Mouse (Mus musculus) adrenal gland, adult (tissue): ENCODE results near the gene Eif4enif1.
"Not testable (repeated sequence)": the region's sequence is repeated elsewhere in the genome, so short reads cannot be mapped to it uniquely, and the experiment has no call there.

Experiments used
- DNase-seq, 2 experiments: peaks; one replicate each; pipeline ENCODE4 v3.0.0; 2022 to 2023; ENCODE audit warnings: low spot score in 1 of 2; ENCODE audit not compliant: inconsistent age in 2 of 2

The Eif4enif1 gene

DNA sequence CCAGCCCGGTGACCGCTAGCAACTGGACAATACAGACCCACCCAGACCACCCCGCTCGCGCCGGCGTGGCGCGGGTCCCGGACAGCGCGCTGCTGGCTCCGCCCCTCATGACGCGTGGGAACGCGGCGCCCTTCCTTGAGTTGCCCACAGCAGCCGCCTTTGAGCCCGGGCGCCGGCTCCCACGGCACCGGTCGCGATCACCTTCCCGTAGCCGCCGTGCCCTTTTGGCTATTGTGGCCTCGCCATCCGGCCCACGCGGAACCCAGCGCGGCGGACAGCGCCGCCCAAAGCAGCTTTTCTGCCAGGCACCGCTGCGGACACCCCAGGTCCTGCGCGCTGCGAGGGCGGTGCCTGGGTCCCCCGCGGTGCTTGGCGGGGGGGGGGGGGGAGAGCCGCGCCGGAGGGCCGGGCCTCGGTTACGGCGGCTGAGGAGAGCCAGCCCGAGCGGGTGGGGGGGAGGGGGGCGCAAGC is at the start of gene Eif4enif1:
Eif4enif1 (plus strand) TSS at position 162 of the 471 bp plus-strand sequence.
- peak; percentile 94 to 99 for DNase-seq

DNA sequence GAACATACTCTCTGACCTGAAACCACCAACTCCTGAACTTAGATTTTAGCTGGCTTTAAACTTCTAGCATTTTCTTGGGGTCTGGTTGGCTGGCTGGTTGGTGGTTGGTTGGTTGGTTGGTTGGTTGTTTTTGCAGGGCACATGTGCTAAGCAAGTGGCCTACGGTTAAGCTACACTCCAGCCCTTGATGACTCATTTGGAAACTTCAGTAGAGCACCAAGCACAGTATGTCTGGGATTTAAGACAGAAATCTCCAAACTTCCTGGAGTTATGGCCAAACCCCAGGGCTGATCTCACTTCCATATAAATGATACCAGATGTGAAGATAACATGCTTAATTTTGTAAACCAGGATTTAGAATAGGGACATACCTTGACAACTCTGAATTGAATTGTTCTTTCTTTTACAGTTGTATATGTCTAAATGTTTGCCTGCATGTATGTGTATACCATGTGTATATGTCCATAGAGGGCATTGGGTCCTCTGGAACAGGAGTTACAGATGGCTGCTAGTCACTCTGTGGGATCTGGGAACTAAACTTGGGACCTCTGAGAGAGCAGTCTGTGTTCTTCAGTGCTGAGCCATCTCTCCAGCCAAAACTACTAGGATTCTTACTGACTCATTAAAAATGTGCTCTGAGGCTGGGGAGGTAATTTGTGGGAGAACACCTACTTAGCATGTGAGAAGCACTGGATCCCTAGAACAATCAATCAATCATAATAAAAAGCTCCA is 48.4 kb upstream of the Eif4enif1 start:
- DNase-seq, result peak; percentile 67 to 92

DNA sequence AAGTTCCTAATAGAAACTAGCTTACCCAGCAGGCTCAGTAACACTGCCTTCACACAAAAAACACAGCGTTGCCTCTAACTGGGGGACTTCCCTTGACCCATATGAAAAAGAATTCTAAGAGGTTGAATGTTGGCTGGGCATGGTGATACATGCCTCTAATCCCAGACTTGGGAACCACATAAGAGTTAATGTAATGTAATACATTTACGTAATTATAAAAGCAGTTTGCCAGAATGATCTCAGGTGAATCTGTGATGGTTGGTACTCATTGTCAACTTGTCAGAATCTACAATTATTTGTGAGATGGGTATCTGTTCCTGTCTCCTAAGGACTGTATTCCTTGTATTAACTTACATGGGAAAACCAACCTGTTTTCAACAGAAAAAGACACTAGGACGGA is 45.2 kb upstream of the Eif4enif1 start:
- peak in 1 of 2 experiments; percentile 31 for DNase-seq

DNA sequence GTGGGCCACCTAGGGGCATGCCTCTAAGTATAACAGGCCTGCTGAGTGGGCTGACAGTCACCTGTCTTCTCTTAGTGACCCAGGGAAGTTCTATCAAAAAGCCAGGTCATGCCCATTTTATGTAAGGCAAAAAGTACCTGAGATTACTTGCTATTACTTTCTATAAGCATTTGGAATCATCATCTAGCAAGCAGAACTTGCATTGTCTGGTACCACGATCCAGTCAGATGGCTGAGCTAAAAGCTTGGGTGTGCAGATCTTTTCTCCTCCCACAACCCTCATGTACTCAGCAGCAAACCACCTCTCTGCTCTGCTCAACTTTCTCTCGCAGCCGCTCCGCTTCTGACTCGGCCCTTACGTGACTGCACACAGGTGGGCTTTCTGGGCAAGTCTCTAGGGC is 44.2 kb upstream of the Eif4enif1 start:
- peak in 1 of 2 experiments; percentile 54 for DNase-seq

DNA sequence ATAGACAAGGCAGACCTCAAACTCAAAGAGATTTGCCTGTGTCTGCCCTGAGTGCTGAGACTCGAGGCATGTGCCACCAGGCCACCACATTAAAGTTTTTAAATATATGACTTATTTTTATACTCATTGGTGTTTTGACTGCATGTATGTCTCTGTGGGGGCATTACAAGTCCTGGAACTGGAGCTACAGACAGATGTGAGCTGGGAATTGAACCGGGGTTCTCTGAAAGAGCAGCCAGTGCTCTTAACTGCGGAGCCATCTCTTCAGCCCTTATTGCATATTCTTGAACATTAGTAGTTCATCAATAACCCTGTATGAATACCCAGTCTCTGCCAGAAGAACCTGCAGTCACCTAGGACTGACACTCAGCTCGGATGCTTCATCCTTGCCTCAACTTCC is 43.4 kb upstream of the Eif4enif1 start:
- not testable (repeated sequence) for DNase-seq

DNA sequence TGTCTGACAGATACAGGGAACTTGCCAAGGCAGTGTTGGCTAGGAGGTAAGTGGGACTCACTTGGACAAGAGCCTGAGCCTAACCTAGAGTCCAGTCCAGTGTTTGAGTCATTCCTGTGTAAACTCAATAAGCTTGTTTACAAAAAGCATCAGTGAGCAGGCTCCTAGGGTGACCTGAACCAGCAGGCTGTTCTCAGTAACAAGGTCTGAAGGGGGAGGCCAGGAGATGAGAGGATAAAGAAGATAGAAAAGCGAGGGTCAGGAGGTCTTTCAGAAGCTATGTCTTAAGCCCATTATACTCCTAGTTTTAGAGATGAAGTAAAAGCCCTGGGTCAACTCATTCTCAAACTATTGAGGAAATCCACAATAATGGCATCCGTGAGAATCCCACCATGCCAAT is 40.8 kb upstream of the Eif4enif1 start:
- DNase-seq, result peak; percentile 39 to 87

DNA sequence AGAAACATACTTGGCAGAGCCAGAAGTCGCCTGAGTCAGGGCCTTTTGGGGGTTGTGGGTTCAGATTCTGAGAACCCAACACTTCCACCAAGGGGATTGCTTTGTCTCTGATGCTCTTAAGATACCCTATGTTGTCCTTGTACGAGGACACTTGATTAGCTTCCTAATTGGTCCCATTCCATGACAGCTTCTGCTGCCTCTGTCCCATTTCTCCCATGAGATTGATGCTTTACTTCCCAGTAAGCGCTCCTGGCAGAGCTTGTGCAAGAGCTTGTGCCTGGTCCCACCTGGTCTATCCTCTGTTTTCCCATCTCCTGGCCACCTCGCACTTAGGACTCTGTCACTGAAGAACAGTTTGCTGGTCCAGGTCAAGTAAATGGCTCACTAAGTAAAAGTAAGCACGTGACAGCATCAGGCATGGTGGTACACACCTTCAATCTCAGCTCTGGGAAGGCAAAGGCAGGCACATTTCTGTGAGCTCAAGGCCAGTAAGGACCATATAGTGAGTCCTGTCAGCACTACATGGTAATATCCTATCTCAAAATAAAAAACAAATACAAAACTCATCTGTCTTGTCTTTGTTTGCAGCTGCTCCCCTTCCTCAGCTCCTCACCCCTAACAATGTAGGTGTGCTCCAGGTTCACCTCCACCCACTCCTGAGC is 39.8 kb upstream of the Eif4enif1 start:
- DNase-seq, result peak; percentile 68 to 90

DNA sequence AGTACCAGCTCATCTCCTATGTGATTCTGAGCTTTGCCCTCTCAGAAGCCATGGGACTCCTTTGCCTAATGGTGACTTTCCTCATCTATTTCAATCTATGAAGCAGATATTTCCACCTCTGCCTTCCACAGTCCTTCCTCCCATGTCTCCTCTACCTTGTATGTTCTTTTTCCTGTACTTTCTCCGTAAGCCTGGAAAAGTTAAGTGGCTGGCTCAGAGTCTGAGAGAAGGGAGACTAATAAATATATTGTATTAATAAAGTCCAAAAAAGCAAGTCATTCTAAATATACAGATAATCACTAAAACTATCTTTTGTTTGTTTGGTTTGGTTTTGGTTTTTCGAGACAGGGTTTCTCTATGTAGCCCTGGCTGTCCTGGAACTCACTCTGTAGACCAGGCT is 39.1 kb upstream of the Eif4enif1 start:
- peak in 1 of 2 experiments; percentile 77 for DNase-seq

DNA sequence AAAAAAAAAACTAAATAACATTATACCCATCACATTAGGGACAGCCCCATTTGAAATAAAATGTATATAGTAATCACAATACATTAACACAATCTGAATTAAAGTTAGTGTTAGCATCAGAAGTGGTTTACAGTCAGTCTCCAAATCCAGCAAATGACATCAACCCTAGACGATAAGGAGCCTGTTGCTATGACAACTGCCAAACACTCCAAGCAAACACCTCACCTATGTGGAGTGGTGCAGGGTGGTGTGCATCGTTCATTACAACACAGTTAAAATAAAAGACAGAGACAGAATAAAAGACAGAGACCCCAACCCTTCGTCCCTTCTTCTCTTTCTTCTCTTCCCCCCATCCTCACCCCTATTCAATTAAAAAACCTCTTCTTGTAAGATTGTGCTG is 38.5 kb upstream of the Eif4enif1 start:
- not testable (repeated sequence) for DNase-seq

DNA sequence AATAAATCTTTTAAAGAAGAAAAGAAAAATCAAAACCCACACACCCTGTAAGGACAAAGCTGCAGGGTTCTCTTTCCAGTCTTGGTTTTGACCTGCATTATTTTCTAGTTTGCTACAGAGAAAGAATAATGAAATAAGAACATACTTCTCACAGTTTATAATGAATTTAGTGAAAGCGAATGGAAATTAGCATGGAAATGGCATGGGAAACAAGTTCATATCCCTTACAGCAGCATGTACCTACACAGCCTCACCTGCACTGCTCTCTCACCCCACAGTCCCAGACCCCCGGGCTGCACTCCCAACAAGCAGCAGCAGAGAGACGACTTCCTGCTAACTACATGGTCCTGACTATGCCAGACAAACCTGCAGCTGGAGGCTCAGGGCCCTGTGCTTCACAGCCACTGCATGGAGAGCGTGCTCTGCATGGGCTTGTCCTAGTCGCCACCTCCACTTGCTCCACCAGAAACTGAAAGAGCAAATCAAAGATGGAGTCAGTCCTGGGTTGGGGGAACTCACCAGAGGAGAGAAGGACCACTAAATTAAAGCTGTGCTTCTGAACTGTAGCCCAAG is 36.9 kb upstream of the Eif4enif1 start:
- not testable (repeated sequence) for DNase-seq

DNA sequence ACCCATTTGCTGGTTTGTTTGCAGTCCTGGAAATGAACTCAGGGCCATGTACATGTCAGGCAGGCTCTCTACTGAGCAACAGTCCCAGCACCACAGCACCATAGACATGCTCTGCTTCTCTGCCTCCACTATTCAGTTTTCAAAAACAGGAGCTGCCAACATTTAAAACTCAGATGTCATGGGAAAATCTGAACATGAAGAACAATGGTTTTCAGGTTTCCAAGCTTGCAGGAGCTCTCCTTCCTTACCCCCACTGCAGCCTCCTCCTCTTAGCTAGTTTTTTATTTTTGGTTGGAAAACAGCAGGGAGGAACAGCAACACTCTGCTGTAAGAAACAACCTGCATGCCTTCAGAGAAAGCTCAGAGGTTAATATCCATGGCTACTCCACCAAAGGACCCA is 35.9 kb upstream of the Eif4enif1 start:
- peak in 1 of 2 experiments; percentile 75 for DNase-seq

DNA sequence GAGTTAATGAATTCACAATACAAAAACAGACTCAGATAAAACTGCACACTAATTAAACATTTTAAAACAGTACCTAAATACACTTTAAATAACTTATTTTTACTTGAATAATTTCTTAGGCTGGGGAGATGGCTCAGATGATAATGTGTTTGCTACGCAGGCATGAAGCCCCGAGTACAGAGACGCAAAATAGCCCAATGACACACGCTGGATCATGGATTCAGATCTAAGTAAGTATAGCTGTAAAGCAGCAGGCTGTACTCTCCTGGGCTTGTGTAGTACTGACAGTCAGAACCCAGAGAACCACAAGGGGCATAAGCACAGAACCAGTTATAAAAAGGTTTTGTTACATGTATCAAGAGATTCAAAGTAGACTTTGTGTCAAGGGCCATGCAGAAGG is 35.1 kb upstream of the Eif4enif1 start:
- DNase-seq, result peak in 1 of 2 experiments; percentile 37

DNA sequence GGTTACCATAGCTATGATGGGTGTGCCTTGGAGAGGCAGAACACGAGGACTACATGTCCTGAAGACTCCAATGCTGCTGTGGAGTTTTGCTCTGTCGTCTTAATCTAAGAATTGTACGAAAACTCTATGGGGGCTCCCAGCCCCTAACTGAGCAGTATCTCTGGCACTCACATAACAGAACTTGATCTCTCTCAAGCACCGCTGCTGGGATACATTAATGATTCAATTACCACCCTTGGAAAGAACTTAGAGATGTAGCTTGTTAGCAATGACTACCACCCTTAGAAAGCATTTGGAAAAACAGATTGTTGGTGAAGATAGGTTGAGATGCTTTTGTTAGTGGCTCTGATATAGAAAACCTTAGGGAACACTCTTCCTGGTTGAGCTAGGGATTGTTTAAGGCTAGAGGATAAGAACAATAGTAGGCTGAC is 34.6 kb upstream of the Eif4enif1 start:
- peak; percentile 46 to 85 for DNase-seq

DNA sequence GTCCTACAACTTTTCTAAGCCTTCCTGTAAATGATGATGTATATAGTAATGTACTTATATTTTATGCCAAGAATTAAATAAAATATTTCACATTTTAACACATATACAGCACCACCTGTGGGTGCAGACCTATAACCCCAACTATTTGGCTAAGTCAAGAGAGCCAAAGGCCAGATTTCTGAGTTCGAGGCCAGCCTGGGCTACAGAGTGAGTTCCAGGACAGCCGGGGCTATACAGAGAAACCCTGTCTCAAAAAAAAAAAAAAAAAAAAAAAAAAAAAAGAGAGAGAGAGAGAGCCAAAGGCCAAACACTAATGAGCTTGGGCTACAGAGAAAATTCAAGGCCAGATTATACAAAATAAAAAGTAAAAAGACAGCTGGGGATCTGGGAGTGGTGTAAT is 33.1 kb upstream of the Eif4enif1 start:
- DNase-seq, result peak; percentile 50 to 79

DNA sequence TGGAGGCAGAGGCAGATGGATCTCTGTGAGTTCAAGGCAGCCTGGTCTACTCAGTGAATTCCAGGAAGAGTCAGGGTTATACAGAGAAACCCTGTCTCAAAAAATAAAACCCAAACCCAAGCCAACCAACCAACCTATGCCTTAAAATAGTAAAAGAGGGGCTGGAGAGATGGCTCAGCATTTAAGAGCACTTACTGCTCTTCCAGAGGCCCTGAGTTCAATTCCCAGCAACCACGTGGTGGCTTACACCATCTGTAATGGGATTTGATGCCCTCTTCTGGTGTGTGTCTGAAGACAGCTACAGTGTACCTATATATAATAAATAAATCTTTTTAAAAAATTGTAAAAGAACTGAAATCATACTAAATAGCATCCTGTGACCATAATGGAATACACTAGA is 30.3 kb upstream of the Eif4enif1 start:
- peak; percentile 53 to 79 for DNase-seq

DNA sequence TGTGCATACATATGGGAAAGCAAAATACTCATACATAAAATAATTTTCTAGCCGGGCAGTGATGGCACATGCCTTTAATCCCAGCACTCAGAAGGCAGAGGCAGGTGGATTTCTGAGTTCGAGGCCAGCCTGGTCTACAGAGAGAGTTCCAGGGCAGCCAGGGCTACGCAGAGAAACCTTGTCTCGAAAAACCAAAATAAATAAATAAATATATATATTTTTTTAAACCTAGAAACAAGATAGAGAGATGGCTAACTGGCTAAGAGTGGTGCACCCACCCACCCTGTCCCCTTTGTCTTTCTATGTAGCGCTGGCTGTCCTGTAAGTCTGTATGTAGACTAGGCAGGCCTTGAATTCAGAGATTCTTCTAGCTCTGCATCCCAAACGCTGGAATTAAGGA is 29.7 kb upstream of the Eif4enif1 start:
- peak in 1 of 2 experiments; percentile 60 for DNase-seq

DNA sequence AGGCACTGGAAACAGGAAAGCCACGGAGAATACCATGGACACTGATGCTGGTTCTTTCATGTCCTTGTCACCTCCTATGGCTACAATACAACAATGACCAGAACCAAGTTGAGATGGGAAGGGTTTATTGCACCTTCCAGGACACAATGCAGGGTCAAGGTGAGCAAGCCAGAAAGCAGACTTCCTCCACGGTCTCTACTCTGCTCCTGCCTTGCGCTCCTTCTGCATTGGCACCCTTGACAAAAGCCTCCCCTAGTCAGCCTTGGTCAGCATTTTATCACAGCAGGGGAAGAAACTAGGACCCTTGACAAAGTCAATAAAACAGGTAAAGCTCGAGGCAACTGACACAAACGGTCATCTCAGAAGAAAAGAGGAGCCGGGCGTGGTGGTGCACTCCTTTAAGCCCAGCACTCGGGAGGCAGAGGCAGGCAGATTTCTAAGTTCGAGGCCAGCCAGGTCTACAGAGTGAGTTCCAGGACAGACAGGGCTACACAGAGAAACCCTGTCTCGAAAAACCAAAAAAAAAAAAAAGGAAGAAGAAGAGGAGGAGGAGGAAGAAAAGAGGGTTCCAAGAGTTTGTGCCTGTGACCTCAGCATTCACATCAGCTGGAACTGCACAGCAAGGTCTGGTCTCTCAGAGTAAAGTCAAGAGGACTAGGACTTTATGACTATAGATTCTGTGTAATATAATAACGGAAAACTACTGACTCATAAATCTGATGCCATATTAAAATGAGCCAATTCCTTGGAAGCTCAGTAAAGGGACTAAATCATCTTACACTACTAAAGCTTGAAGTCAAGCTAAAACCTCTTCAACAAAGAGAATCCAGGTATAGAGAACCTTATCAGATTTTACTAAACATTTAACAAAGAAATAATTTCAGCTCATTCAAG is 28.5 kb upstream of the Eif4enif1 start:
- peak; percentile 71 to 90 for DNase-seq

DNA sequence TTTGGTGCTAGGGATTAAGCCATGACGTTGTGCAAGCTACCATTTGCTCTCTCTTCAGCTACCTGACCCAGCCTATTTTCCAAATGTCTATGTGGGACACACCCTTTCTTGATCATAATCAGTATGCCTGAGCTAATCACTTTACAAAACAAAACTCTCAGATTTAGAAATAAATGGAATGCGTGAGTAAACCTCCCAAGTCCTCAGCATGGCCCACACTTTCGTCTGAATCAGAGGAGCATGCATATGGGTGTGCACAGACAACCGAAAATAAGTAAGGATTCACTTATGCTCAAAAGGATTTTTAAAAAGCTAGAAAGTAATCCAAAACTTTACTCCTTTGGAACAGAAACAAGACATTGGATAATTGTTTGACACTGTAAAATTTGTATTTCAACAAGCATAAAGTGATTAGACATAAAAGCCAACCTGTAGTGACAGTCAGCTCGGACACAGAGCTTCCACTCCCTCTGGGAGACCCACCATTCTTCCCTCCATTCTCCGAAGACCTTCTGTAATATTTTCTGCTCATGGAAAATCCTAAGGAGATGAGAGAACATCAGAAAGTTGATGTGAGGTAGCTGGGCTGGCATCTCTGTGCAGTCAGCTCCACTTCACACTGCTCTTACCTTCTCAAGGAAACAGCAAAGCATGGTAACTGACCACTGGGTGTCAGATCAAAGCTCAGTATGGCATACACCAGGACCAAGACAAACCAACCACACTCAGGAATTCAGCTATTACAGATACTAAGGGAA is 23.0 kb upstream of the Eif4enif1 start:
- peak; percentile 16 to 48 for DNase-seq

DNA sequence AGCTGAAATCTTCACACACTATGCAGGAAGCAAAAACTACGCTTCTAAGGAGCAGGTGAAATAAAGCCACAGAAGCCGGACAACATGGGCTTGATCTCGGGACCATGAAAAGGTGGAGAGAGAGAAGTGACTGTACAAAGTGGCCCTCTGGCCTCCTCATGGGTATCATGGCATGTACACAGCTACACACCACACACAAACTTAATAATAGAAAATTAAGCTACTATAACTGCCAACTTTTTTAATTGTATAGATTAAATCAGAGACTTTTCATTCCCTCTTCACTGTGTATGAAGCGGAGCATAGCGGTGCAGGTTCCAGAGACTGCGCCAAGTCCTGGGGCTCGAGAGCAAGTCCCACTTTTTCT is 22.5 kb upstream of the Eif4enif1 start:
- peak; percentile 36 to 75 for DNase-seq

DNA sequence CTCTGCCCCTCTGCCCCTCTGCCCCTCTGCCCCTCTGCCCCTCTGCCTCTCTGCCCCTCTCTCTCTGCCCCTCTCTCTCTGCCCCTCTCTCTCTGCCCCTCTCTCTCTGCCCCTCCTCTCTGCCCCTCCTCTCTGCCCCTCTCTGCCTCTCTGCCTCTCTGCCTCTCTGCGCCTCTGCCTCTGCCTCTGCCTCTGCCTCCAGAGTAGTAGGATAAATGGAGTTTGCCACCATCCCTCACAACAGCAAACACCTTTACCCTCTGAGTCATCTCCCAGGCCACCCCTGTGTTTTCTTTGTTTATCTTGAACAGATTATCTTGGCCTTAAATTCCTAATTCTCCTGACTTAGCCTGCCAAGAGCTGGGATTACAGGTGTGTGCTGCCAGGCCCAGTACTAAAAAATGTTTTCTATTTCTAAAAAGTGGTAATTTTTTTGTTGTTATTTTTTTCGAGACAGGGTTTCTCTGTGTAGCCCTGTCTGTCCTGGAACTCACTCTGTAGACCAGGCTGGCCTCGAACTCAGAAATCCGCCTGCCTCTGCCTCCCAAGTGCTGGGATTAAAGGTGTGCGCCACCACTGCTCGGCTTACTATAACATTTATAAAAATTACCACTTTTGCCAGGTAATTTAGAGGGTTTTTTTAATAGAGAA is 21.6 kb upstream of the Eif4enif1 start:
- peak in 1 of 2 experiments; percentile 52 for DNase-seq
